Mouse (Mus musculus): ENCODE measurements around the gene Eml5. TPM values are rescaled to one million over a fixed set of nuclear protein-coding genes. Genes with fewer than 3 reads are reported as not detected.
A peak's percentile ranks its signal among the peaks of the same experiment; 100 is the strongest.

The Eml5 gene
- polyA plus RNA-seq, 1 experiment from 2014 or later: 1.8 TPM

DNA sequence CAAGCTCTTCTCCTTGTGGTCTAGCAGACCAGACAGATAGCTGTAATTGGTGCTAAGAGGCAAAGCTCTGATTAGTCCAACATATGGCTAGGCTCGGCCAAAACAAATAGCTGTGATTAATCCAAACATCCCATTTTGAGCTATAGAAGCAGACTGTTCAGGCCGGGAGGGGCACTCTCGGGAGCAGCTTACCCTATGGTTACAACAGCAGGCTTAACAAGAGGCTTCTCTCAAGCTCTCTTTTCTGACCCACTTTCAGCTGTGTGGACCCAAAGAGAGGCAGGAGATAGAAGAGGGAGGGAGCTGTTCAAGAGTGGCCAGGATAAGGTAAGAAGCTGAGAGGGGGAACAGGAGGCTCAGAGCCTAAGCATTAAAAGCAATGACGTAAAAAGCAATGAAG is 155.7 kb downstream of the Eml5 start:
- Histone ChIP-seq H3K36me3 (peaks cover 7% of the 10 kb centered on the region), H3K4me1 (peaks cover 10% of the 10 kb centered on the region), H3K9me3 (replicated peaks) (no peaks in the 10 kb centered on the region), H3K27ac (no peak overlapping the region), H3K27me3 (ENCODE audit: low read depth, poor library complexity, severe bottlenecking) (no peaks in the 10 kb centered on the region), H3K4me3 (no peak overlapping the region)
- 63% methylated on average over 4 of the region's 4 CpGs for WGBS
- no peak for DNase-seq (ENCODE audit: low spot score)

- Histone ChIP-seq H3K36me3 (no peaks in the 10 kb centered on the region), H3K27me3 (ENCODE audit: low read depth, poor library complexity, severe bottlenecking) (peaks cover 32% of the 10 kb centered on the region), H3K9me3 (replicated peaks) (no peaks in the 10 kb centered on the region), H3K4me3 (no peak overlapping the region), H3K4me1 (peaks cover 10% of the 10 kb centered on the region), H3K27ac (no peak overlapping the region)
- 75% methylated on average over 3 of the region's 3 CpGs for WGBS
- no peak for DNase-seq (ENCODE audit: low spot score)
These were observed 160.2 kb downstream of the Eml5 start for GRCm38 (mm10) chr12:98741011-98741501.

DNA sequence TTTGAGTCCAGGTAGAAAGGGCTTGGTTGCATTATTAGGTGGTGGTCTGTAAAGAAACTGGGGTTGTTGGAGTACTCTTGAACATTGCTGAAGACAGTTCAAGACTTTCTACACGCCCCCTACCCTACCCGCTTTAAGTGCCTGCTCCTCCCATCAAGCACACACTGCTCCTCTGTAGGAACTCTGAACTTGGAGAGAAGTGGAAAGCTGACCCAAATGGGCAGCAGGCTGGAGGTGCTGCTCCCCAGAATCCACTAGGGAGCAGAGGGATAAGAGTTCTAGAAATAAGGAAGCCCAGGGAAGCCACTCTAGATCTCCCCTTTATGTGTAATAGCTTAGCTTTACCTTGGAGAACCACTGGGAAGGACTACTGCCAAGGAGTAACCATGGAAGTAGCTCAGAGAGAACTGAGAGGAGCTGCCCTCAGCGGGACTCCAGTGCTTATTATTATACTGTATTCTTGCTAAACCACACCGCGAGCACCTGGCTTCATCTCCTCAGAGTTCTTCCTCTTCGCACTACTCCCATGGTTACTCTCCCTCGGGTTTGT is 163.4 kb downstream of the Eml5 start:
- no peaks in the 10 kb centered on the region for H3K9me3 ChIP-seq (replicated peaks)
- DNase-seq (ENCODE audit: low spot score): peak; percentile 57

DNA sequence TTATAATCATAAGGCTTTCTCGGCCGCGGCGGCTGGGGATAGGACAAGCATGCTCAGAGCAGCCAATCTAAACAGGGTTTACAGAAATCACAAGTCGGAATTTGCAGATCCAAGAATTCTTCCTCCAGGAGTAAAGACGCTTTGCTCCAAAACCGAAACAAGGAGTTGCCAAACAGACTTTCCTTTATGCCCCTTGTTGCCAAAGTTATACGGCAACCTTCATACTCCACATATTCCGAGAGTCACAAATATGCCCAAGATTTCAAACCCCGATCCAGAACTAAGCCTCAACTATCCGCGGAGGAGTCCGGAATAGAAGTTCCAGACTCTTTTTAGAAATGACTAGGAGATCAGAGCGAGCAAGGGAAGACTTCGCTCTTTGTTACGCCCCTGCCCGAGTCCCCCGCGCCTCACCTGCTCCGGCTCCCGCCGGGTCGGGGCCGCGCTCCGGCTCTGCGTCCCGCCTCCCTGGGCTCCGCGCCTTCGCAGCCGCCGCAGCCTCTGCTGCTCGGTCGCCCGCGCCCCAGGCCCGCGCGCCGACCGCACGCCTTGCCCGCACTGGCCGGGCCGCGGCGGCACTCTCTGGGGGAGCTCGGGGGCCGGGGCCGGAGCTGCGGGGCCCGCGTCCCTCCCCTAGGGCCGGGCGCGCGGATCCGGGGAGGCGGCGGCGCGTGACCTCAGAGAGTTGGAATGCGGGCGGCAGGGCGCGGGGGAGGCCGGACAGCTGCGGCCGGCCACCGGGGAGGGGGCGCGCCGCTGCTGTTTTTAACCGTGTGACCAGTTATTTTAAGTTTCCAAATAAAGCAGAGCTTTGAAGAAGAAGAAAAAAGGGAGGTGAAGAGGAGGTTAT is 164.1 kb downstream of the Eml5 start, which contains the start of gene Ptpn21:
TSS of gene Ptpn21 (minus strand) at position 455 of the 850 bp plus-strand sequence.
- peak within 1 kb of the TSS; percentile 92 for H3K27ac ChIP-seq
- DNase-seq (ENCODE audit: low spot score): peak; percentile 74
- WGBS: under 1% methylated on average over 75 of the region's 75 CpGs

More for the DNA sequence above, 163.4 kb downstream of the Eml5 start:
- Histone ChIP-seq H3K4me3 (peak overlapping the region; percentile 86), H3K27me3 (ENCODE audit: low read depth, poor library complexity, severe bottlenecking) (peaks cover 36% of the 10 kb centered on the region), H3K4me1 (peaks cover 28% of the 10 kb centered on the region), H3K27ac (peak overlapping the region; percentile 92), H3K36me3 (no peaks in the 10 kb centered on the region)
- WGBS: 14% methylated on average over 7 of the region's 7 CpGs

More for the DNA sequence above, 164.1 kb downstream of the Eml5 start, which contains the start of gene Ptpn21:
- Histone ChIP-seq H3K27me3 (ENCODE audit: low read depth, poor library complexity, severe bottlenecking) (peaks cover 36% of the 10 kb centered on the region), H3K9me3 (replicated peaks) (no peaks in the 10 kb centered on the region), H3K4me1 (peaks cover 28% of the 10 kb centered on the region), H3K4me3 (peak within 1 kb of the TSS; percentile 86), H3K36me3 (no peaks in the 10 kb centered on the region)

Other genes starting within 250 kb of the Eml5 start
- 5.1 and 6.0 TPM in 2 replicates for gene Ptpn21, start 164.1 kb downstream of the Eml5 start, polyA plus RNA-seq (2016; fragmentation: Nextera tagmentation; extraction: Ambion mirVana)
- 127 and 141 TPM in 2 replicates for gene Zc3h14, start 154.5 kb downstream of the Eml5 start, polyA plus RNA-seq (2016; fragmentation: Nextera tagmentation; extraction: Ambion mirVana)
- 25.5 and 32.6 TPM in 2 replicates for gene Ttc8, start 19.1 kb upstream of the Eml5 start, polyA plus RNA-seq (2016; fragmentation: Nextera tagmentation; extraction: Ambion mirVana)

Data from limb, embryonic 10.5 days (tissue).